Mouse (Mus musculus): ENCODE results near the gene Kcnh1. TPM values are rescaled to one million over a fixed set of nuclear protein-coding genes. Genes with fewer than 3 reads are reported as not detected.

Kcnh1 gene
- under 1 TPM in 1 of 2 experiments, not detected in 1; 0.15 TPM for polyA plus RNA-seq (2017; shearing (Covaris generic))

DNA sequence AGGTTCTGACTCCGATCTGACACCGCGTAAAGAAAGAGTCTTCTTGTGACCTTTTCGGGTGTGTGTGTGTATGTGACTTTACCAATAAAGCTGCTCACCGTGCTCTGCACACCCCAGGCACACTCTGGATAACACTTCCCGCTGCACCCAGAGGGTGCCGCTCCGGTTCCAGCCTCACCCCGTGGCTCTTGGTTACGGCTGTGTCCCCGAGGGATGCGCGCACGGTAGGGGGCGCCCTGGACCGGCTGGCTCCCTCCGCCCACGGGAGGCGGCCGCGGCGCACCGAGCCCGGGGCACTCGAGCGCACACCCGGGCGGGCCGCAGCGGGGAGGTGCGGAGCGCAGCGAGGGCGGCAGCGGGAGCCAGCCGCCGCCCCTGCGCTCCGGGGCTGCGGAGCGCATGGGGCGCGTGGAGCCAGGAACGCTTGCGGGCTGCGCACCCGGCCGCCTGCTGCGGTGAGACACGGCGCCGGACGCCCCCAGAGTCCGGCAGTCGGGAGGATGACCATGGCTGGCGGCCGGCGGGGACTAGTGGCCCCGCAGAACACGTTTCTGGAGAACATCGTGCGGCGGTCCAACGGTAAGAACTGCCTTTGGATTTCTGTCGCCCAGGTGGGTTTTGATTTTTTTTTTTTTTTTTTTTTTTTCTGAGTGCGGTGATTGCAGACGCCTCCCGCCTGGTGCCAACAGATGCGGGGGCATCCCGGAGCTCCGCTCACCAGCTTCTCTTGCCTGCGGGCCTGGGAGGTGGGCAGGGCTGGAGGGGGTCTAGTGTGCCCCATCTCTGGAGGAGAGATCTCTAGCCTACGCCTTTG is at the start of gene Kcnh1:
Kcnh1 (plus strand) TSS at position 267 of the 814 bp plus-strand sequence.

Other genes with a start within 250 kb of the Kcnh1 start
- 1 to 10 TPM in 1 of 2 experiments, under 1 TPM in 1; 0.48 to 2.4 TPM for gene Rd3, start 213.4 kb upstream of the Kcnh1 start, polyA plus RNA-seq (2017; shearing (Covaris generic))
- 100 to 1,000 TPM; 144 to 151 TPM for gene Traf5, start 98.2 kb upstream of the Kcnh1 start, polyA plus RNA-seq (2017; shearing (Covaris generic))
- gene Rcor3, start 52.7 kb upstream of the Kcnh1 start, polyA plus RNA-seq (2017; shearing (Covaris generic)): 10 to 100 TPM; 23.3 to 25.1 TPM

Measured in inflammation-experienced regulatory T-cells (primary cell).